Mouse (Mus musculus) CH12.LX (cell line): ENCODE results near the gene Msi2. TPM values are rescaled to one million over a fixed set of nuclear protein-coding genes. Genes with fewer than 3 reads are reported as not detected.
A peak's percentile ranks its signal among the peaks of the same experiment; 100 is the strongest.

Source experiments
- DNase-seq: peaks from one replicate; pipeline ENCODE4 v3.0.0-alpha.2; 2013; ENCODE audit errors: extremely low read depth
- H3K27ac ChIP-seq: 2 replicates; pipeline ENCODE4 v1.5.1; 2012; ENCODE audit warnings: low read depth, mild to moderate bottlenecking, control low read depth, moderate library complexity; ENCODE audit not compliant: insufficient read depth
- H3K27me3 ChIP-seq: replicated peaks from 2 replicates; pipeline ENCODE3; 2012; ENCODE audit warnings: inconsistent platforms
- H3K36me3 ChIP-seq, 2 experiments: replicated peaks in 1 of 2; 2 replicates each; pipeline versions ENCODE3 to v1.6.1; 2012; ENCODE audit warnings: inconsistent platforms in 1 of 2, low read length in 1 of 2, mild to moderate bottlenecking in 1 of 2, mixed read lengths in 1 of 2, moderate library complexity in 1 of 2; ENCODE audit not compliant: control insufficient read depth in 1 of 2, insufficient read depth in 1 of 2
- H3K4me1 ChIP-seq, 2 experiments: 2 replicates each; pipeline ENCODE4 v1.6.1; 2012; ENCODE audit warnings: inconsistent platforms in 1 of 2, moderate library complexity in 1 of 2; ENCODE audit not compliant: insufficient read depth in 2 of 2, control insufficient read depth in 1 of 2
- H3K4me2 ChIP-seq: 2 replicates; pipeline ENCODE4 v1.6.1; 2012; ENCODE audit warnings: low read depth, mild to moderate bottlenecking, control low read depth; ENCODE audit not compliant: poor library complexity, insufficient read depth, severe bottlenecking
- H3K4me3 ChIP-seq, 3 experiments: fragments of 150-350 bp in 1 of 3; sonication (generic) in 1 of 3; replicated peaks in 1 of 3; 2 replicates each; pipeline versions ENCODE3 to v1.5.1; 2011 to 2012; ENCODE audit warnings: low read depth in 2 of 3, low read length in 2 of 3, mild to moderate bottlenecking in 2 of 3, moderate library complexity in 2 of 3, control low read depth in 1 of 3, improper control_type of control experiment in 1 of 3, inconsistent platforms in 1 of 3, mixed read lengths in 1 of 3; ENCODE audit not compliant: poor library complexity in 1 of 3
- H3K79me2 ChIP-seq: replicated peaks from 2 replicates; pipeline ENCODE4 v1.6.1; 2012; ENCODE audit warnings: mild to moderate bottlenecking, moderate library complexity; ENCODE audit not compliant: control insufficient read depth, poor library complexity, insufficient read depth, severe bottlenecking; ENCODE audit errors: extremely low read depth
- H3K9ac ChIP-seq: 2 replicates; pipeline ENCODE4 v1.6.1; 2012; ENCODE audit warnings: low read depth, mild to moderate bottlenecking, control low read depth, moderate library complexity; ENCODE audit not compliant: insufficient read depth
- H3K9me3 ChIP-seq: replicated peaks from 2 replicates; pipeline ENCODE3; 2012; ENCODE audit warnings: low read length, inconsistent platforms, mixed read lengths
- BHLHE40 ChIP-seq: IDR thresholded peaks from 2 replicates; pipeline ENCODE4 v1.6.1; 2011; ENCODE audit warnings: mild to moderate bottlenecking, low read depth, low read length, improper control_type of control experiment
- CHD1 ChIP-seq: IDR thresholded peaks from 2 replicates; pipeline ENCODE4 v1.6.1; 2012; ENCODE audit warnings: low read depth, low read length, improper control_type of control experiment, inconsistent platforms
- CHD2 ChIP-seq: IDR thresholded peaks from 2 replicates; pipeline ENCODE4 v1.6.1; 2011; ENCODE audit warnings: low read length, improper control_type of control experiment
- CTCF ChIP-seq, 2 experiments: IDR thresholded peaks in 1 of 2; conservative IDR thresholded peaks in 1 of 2; 2 replicates each; pipeline ENCODE4 v1.5.1; 2011 to 2012; ENCODE audit warnings: low read depth in 2 of 2, low read length in 2 of 2, improper control_type of control experiment in 1 of 2, inconsistent platforms in 1 of 2, mild to moderate bottlenecking in 1 of 2, moderate library complexity in 1 of 2
- E2F4 ChIP-seq: IDR thresholded peaks from 2 replicates; pipeline ENCODE4 v1.6.1; 2011; ENCODE audit warnings: low read depth, low read length, improper control_type of control experiment; ENCODE audit not compliant: insufficient replicate concordance
- ELF1 ChIP-seq: IDR thresholded peaks from 2 replicates; pipeline ENCODE4 v1.6.1; 2014; ENCODE audit warnings: low read depth, mild to moderate bottlenecking, inconsistent platforms, low read length, improper control_type of control experiment
- EP300 ChIP-seq: IDR thresholded peaks from 2 replicates; pipeline ENCODE4 v1.6.1; 2011; ENCODE audit warnings: low read length, improper control_type of control experiment
- ETS1 ChIP-seq: conservative IDR thresholded peaks from 2 replicates; pipeline ENCODE4 v1.6.1; 2012; ENCODE audit warnings: low read depth, mild to moderate bottlenecking, inconsistent platforms, low read length, improper control_type of control experiment, moderate library complexity
- GABPA ChIP-seq: IDR thresholded peaks from 2 replicates; pipeline ENCODE4 v1.6.1; 2012; ENCODE audit warnings: low read depth, low read length, improper control_type of control experiment, inconsistent platforms; ENCODE audit not compliant: insufficient replicate concordance
- IRF4 ChIP-seq: IDR thresholded peaks from 2 replicates; pipeline ENCODE4 v1.6.1; 2014; ENCODE audit warnings: low read depth, mild to moderate bottlenecking, inconsistent platforms, low read length, improper control_type of control experiment
- JUN ChIP-seq: IDR thresholded peaks from 2 replicates; pipeline ENCODE4 v1.6.1; 2011; ENCODE audit warnings: low read depth, mild to moderate bottlenecking, low read length, improper control_type of control experiment, moderate library complexity; ENCODE audit not compliant: insufficient read depth
- JUND ChIP-seq: conservative IDR thresholded peaks from 2 replicates; pipeline ENCODE4 v1.6.1; 2011; ENCODE audit warnings: low read depth, low read length, improper control_type of control experiment
- KAT2A ChIP-seq: IDR thresholded peaks from 2 replicates; pipeline ENCODE4 v1.6.1; 2012; ENCODE audit warnings: low read length, improper control_type of control experiment, inconsistent platforms; ENCODE audit not compliant: insufficient replicate concordance
- MAFK ChIP-seq: IDR thresholded peaks from 2 replicates; pipeline ENCODE4 v1.6.1; 2011; ENCODE audit warnings: low read length, improper control_type of control experiment; ENCODE audit not compliant: insufficient replicate concordance
- MAZ ChIP-seq: IDR thresholded peaks from 2 replicates; pipeline ENCODE4 v1.6.1; 2012; ENCODE audit warnings: low read depth, mild to moderate bottlenecking, inconsistent platforms, low read length, improper control_type of control experiment, moderate library complexity
- MXI1 ChIP-seq: IDR thresholded peaks from 2 replicates; pipeline ENCODE4 v1.6.1; 2011; ENCODE audit warnings: mild to moderate bottlenecking, low read depth, low read length, improper control_type of control experiment
- MYC ChIP-seq: IDR thresholded peaks from 2 replicates; pipeline ENCODE4 v1.6.1; 2011; ENCODE audit warnings: low read depth, mild to moderate bottlenecking, improper control_type of control experiment, low read length
- NELFE ChIP-seq: IDR thresholded peaks from 2 replicates; pipeline ENCODE4 v1.6.1; 2011; ENCODE audit warnings: low read depth, low read length, improper control_type of control experiment
- PAX5 ChIP-seq: IDR thresholded peaks from 2 replicates; pipeline ENCODE4 v1.6.1; 2012; ENCODE audit warnings: low read length, inconsistent platforms, mixed read lengths
- POLR2A ChIP-seq: IDR thresholded peaks from 2 replicates; pipeline ENCODE4 v1.6.1; 2011; ENCODE audit warnings: low read depth, mild to moderate bottlenecking, improper control_type of control experiment, low read length
- RCOR1 ChIP-seq: conservative IDR thresholded peaks from 2 replicates; pipeline ENCODE4 v1.6.1; 2012; ENCODE audit warnings: low read depth, mild to moderate bottlenecking, inconsistent platforms, low read length, improper control_type of control experiment
- SIN3A ChIP-seq: IDR thresholded peaks from 2 replicates; pipeline ENCODE4 v1.6.1; 2012; ENCODE audit warnings: low read length, improper control_type of control experiment, inconsistent platforms
- SMC3 ChIP-seq: IDR thresholded peaks from 2 replicates; pipeline ENCODE4 v1.6.1; 2011; ENCODE audit warnings: low read depth, low read length, improper control_type of control experiment
- TBP ChIP-seq: conservative IDR thresholded peaks from 2 replicates; pipeline ENCODE4 v1.6.1; 2011; ENCODE audit warnings: low read depth, low read length, improper control_type of control experiment
- TCF12 ChIP-seq: IDR thresholded peaks from 2 replicates; pipeline ENCODE4 v1.6.1; 2014; ENCODE audit warnings: low read depth, mild to moderate bottlenecking, inconsistent platforms, low read length, improper control_type of control experiment
- UBTF ChIP-seq: IDR thresholded peaks from 2 replicates; pipeline ENCODE4 v1.6.1; 2012; ENCODE audit warnings: low read depth, mild to moderate bottlenecking, inconsistent platforms, low read length, improper control_type of control experiment, moderate library complexity
- USF1 ChIP-seq: IDR thresholded peaks from 2 replicates; pipeline ENCODE4 v1.6.1; 2014; ENCODE audit warnings: low read depth, mild to moderate bottlenecking, inconsistent platforms, low read length, improper control_type of control experiment
- USF2 ChIP-seq: conservative IDR thresholded peaks from 2 replicates; pipeline ENCODE4 v1.6.1; 2011; ENCODE audit warnings: low read depth, low read length, improper control_type of control experiment
- ZC3H11A ChIP-seq: IDR thresholded peaks from 2 replicates; pipeline ENCODE4 v1.6.1; 2012; ENCODE audit warnings: low read depth, mild to moderate bottlenecking, inconsistent platforms, low read length, improper control_type of control experiment
- ZNF384 ChIP-seq: IDR thresholded peaks from 2 replicates; pipeline ENCODE4 v1.6.1; 2012; ENCODE audit warnings: low read depth, low read length, improper control_type of control experiment, inconsistent platforms
- dilution Hi-C: fragments of 300-500 bp; cut with MboI; formaldehyde crosslinking; loops from 2 replicates; pipeline ENCODE4 v1.14.3; 2020; ENCODE audit warnings: low sequenced_read_pairs; ENCODE audit not compliant: extremely low pct_unique_long_range_greater_than_20kb, extremely low pct_ligation_motif_present
- in situ Hi-C: fragments of 300-500 bp; cut with MboI; formaldehyde crosslinking; loops from 3 replicates; pipeline ENCODE4 v1.14.3; 2019; ENCODE audit warnings: low sequenced_read_pairs, low pct_ligation_motif_present, low pct_unique_long_range_greater_than_20kb, mixed read lengths
- polyA plus RNA-seq: library from polyadenylated mRNA; unstranded; fragments of >175 nt; gene quantifications from 2 replicates; pipeline ENCODE4 v1.2.1, GENCODE M21; 2012; ENCODE audit warnings: low read depth; ENCODE audit not compliant: insufficient read length
- total RNA-seq, 2 experiments: library from RNA; depleted of rRNA; stranded (reverse); fragments of 300-350 nt in 1 of 2; fragments of >200 nt in 1 of 2; gene quantifications; 2 replicates each; pipeline ENCODE4 v1.2.3; 2012 to 2014

Msi2 gene
- total and polyA plus RNA-seq, 3 experiments = 40.3 to 73.1 (median 52.6) TPM

DNA sequence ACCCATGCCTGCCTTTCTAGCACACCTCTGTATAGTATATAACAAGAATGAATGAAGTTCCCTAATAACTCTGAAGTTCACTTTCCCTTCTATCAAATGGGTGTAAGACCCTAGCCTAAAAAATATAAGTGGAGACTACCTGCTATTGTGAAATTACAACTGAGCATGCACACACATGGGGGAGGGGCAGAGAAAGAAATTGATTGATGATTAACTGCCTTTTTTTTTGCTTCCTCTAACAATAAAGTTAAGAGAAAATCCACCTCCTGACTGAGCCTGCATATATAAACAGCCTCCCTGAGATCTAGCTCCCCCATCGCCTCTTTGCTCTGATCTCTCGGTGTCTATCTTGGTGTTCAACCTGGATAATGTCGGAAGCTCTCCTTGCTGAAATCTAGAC, 118.1 kb downstream of the Msi2 start:
- Histone ChIP-seq H3K4me2 (no peak overlapping the region), H3K4me1 (peaks cover 35 to 93% of the 10 kb centered on the region in 2 experiments)

DNA sequence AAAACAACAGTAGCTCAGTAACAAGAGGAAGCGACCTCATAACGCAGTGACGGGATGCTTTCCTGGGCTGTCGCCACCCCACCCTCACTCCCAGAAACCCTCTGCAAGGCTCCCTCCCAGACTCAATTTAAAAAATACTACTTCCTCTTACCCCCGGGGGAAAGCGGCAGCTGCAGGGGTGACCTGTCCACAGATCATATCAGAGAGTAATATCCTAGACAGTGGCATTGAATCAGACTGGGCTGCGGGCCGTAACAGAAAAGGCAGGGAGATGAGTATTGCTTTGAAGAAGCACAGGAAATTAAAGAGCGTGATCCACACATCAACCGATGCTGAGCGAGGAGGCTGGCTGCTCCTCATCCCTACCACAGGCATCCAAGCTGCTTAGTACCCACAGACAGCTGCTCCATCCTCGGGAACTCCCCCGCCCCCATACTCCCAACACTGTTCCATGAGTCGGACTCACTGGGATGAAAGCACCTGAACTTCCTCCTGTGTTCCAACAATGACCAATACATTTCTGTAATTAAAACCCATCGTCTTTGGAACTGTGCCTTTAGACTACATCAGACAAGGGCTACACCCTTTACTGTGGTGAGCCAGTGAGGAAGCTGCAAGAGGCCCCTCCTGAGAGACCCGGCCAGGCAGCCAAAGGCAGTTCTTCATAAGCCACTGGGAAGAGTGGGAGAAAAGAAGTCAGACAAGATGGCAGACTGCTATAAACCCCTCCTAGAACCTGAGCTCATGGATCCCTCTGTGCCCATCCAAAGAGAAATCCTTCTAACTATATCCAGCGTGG, 118.8 kb downstream of the Msi2 start:
- H3K4me1 ChIP-seq = peaks cover 38 to 93% of the 10 kb centered on the region in 2 experiments
- H3K27me3 ChIP-seq = no peaks in the 10 kb centered on the region
- no peaks in the 10 kb centered on the region for H3K9me3 ChIP-seq
- DNase-seq = peak; percentile 48
- no peak overlapping the region for H3K4me2 ChIP-seq
- in situ Hi-C loops (no loop called here), dilution Hi-C loops (no loop called here)
- peak overlapping the region in 1 of 3 experiments; percentile 9 for H3K4me3 ChIP-seq
- peaks cover 14 to 53% of the 10 kb centered on the region in 2 experiments for H3K36me3 ChIP-seq
- peaks cover 13% of the 10 kb centered on the region for H3K79me2 ChIP-seq
- H3K9ac ChIP-seq = no peak overlapping the region; the same call in 1 of the 2 replicates
- H3K27ac ChIP-seq = peak overlapping the region; percentile 90
- no peak for TF ChIP-seq NELFE
- no peak for TF ChIP-seq USF1
- TF ChIP-seq TBP = no peak
- TF ChIP-seq ZC3H11A = no peak
- 0 out of 2 replicates have a peak, but pooled peaks have one; percentile 30 for TF ChIP-seq JUN
- no peak for TF ChIP-seq CTCF (conservative IDR thresholded peaks at IDR 0.05 in 1 of 2, IDR thresholded peaks at IDR 0.05 in 1 of 2; ENCODE audit: low read depth in 2 of 2, low read length in 2 of 2)
- no peak for TF ChIP-seq E2F4
- no peak for TF ChIP-seq KAT2A
- TF ChIP-seq USF2 = no peak
- no peak for TF ChIP-seq POLR2A
- 0 out of 2 replicates have a peak, but pooled peaks have one; percentile 17 for TF ChIP-seq CHD1
- peak; percentile 58; the same call in 1 of the 2 replicates for TF ChIP-seq EP300
- TF ChIP-seq BHLHE40 = peak; percentile 43
- no peak for TF ChIP-seq MYC
- no peak for TF ChIP-seq GABPA
- no peak; the same call in 1 of the 2 replicates for TF ChIP-seq MAZ
- no peak for TF ChIP-seq MAFK
- no peak for TF ChIP-seq MXI1
- no peak for TF ChIP-seq UBTF
- no peak for TF ChIP-seq SIN3A
- TF ChIP-seq ZNF384 = no peak
- TF ChIP-seq ELF1 = 0 out of 2 replicates have a peak, but pooled peaks have one; percentile 11
- TF ChIP-seq ETS1 = peak; percentile 10; the same call in 1 of the 2 replicates
- no peak for TF ChIP-seq TCF12
- no peak for TF ChIP-seq JUND
- 0 out of 2 replicates have a peak, but pooled peaks have one; percentile 38 for TF ChIP-seq IRF4

More for the DNA sequence above, 118.1 kb downstream of the Msi2 start:
- H3K9ac ChIP-seq = no peak overlapping the region
- in situ Hi-C loops (no loop called here), dilution Hi-C loops (no loop called here)
- H3K36me3 ChIP-seq = peaks cover 14 to 51% of the 10 kb centered on the region in 2 experiments
- peaks cover 13% of the 10 kb centered on the region for H3K79me2 ChIP-seq
- H3K9me3 ChIP-seq = no peaks in the 10 kb centered on the region
- no peak overlapping the region for H3K4me3 ChIP-seq
- no peaks in the 10 kb centered on the region for H3K27me3 ChIP-seq
- H3K27ac ChIP-seq = no peak overlapping the region
- TF ChIP-seq USF2 = no peak
- no peak for TF ChIP-seq E2F4
- no peak for TF ChIP-seq RCOR1
- TF ChIP-seq TCF12 = no peak
- 0 out of 2 replicates have a peak, but pooled peaks have one; percentile 13 for TF ChIP-seq CHD2
- no peak for TF ChIP-seq PAX5
- TF ChIP-seq UBTF = no peak
- TF ChIP-seq SIN3A = no peak
- TF ChIP-seq KAT2A = no peak
- no peak for TF ChIP-seq IRF4
- TF ChIP-seq ZNF384 = peak; percentile 28; the same call in 1 of the 2 replicates
- TF ChIP-seq NELFE = no peak
- TF ChIP-seq SMC3 = no peak
- DNase-seq = no peak
